Comparison of ENCODE assay signal across 8 mouse cellular contexts in genomic region chr2:167688498-167689451, GRCm38 (mm10). TPM values are rescaled to one million over a fixed set of nuclear protein-coding genes. Genes with fewer than 3 reads are reported as not detected.
DNase-seq lines count a peak whose midpoint lies in the region; ATAC-seq lines count a peak whose summit lies in the region.

TSS of gene Cebpb (plus strand) at chr2:167688915.

- intact Hi-C loops in left cerebral cortex, postnatal 14 days (cut with DNase I): loop anchor here (10.0 kb wide), 2 partner anchors 326 to 406 kb away; partner anchors contain the start of gene Ripor3

- ATAC-seq in inflammation-experienced regulatory T-cells, adult 6 months: peak; percentile 58
- ATAC-seq in megakaryocyte progenitor cell, adult 5-6 weeks (replicated peaks; ENCODE audit: poor library complexity): peak; percentile 43

- peak; percentile 89 for DNase-seq in adipocyte (ENCODE audit: low spot score)
- peak; percentile 75 for DNase-seq in embryo, embryonic 10.5 days (ENCODE audit: low spot score)
- DNase-seq in gastrocnemius, postnatal 25 days: peak; percentile 90
- peak; percentile 55 to 76 for DNase-seq in left cerebral cortex, postnatal 14 days (ENCODE audit: low spot score in 2 of 2)
- DNase-seq in right cerebral cortex, postnatal 10 days (ENCODE audit: low spot score in 2 of 2): peak; percentile 79 to 82
- DNase-seq in urinary bladder, postnatal 14 days (ENCODE audit: low spot score): peak; percentile 89

RNA-seq across cellular contexts. Expression of gene Cebpb, which starts in this region (rescaled TPM):
- total RNA-seq in gastrocnemius, postnatal 25 days (2021): 10 to 100 TPM; 93.5 to 95.6 TPM
- 1 to 10 TPM in 2 of 3 experiments, under 1 TPM in 1; 0.65 to 3.2 (median 2.1) TPM for polyA plus RNA-seq in inflammation-experienced regulatory T-cells, adult 6 months (2017; shearing (Covaris generic))
- total RNA-seq in left cerebral cortex, postnatal 14 days (2021): 10 to 100 TPM; 12.6 to 13.4 TPM
- 19.6 and 22.4 TPM in 2 replicates for total RNA-seq in megakaryocyte progenitor cell, adult 5-6 weeks (2015)
- total RNA-seq in megakaryocyte progenitor cell, adult 5-6 weeks (2017): 15.6 and 16.3 TPM in 2 replicates

Comparison
In these comparisons a context has a peak if more than half of its experiments do, and no peak if none do; other contexts are left out.
1. Peak in every context shown above with its lines: DNase-seq and ATAC-seq.
2. RNA of gene Cebpb (total RNA-seq): 93.5 to 95.6 TPM in gastrocnemius, postnatal 25 days; 15.6 to 22.4 TPM in megakaryocyte progenitor cell, adult 5-6 weeks and 12.6 to 13.4 TPM in left cerebral cortex, postnatal 14 days; every median in the first group is over 4 times any median in the second.